Mouse (Mus musculus) myocyte (in vitro differentiated cells): ENCODE measurements at regions not wholly inside any gene's neighbourhood (a gene's known extent, or its start where the extent isn't known, plus 50 kb on each side); places are given as distances from the start of the nearest gene placed in this dataset.
A peak's percentile ranks its signal among the peaks of the same experiment; 100 is the strongest.

Experiments
- H3K27me3 ChIP-seq: one replicate; pipeline ENCODE4 v1.6.1; 2011; ENCODE audit not compliant: control insufficient read depth, insufficient read depth, insufficient read length
- H3K36me3 ChIP-seq: one replicate; pipeline ENCODE4 v1.6.1; 2011; ENCODE audit not compliant: control insufficient read depth, insufficient read depth
- H3K4me2 ChIP-seq: one replicate; pipeline ENCODE4 v1.6.1; 2011; ENCODE audit warnings: low read depth, control low read depth
- H3K4me3 ChIP-seq: one replicate; pipeline ENCODE4 v1.5.1; 2011; ENCODE audit warnings: mild to moderate bottlenecking, control low read depth, moderate library complexity
- H3K79me2 ChIP-seq: one replicate; pipeline ENCODE4 v1.6.1; 2011; ENCODE audit not compliant: control insufficient read depth, insufficient read depth
- H3ac ChIP-seq: one replicate; pipeline ENCODE4 v1.6.1; 2011; ENCODE audit not compliant: control insufficient read depth, insufficient read length
- CEBPB ChIP-seq: IDR thresholded peaks from 2 replicates; pipeline ENCODE4 v1.6.1; 2011; ENCODE audit warnings: mild to moderate bottlenecking, moderate library complexity; ENCODE audit not compliant: poor library complexity, insufficient read depth, severe bottlenecking
- E2F4 ChIP-seq: IDR thresholded peaks from one replicate; pipeline ENCODE4 v1.6.1; 2011; ENCODE audit warnings: mild to moderate bottlenecking, control low read depth, moderate library complexity; ENCODE audit not compliant: insufficient read depth
- MAX ChIP-seq: IDR thresholded peaks from one replicate; pipeline ENCODE4 v1.6.1; 2011; ENCODE audit warnings: low read depth, mild to moderate bottlenecking, control low read depth
- MYOD1 ChIP-seq, 3 experiments: IDR thresholded peaks; one replicate each; pipeline ENCODE4 v1.6.1; 2011; ENCODE audit warnings: control low read depth in 2 of 3, low read depth in 2 of 3, mild to moderate bottlenecking in 2 of 3, moderate library complexity in 1 of 3; ENCODE audit not compliant: insufficient read length in 2 of 3, control insufficient read depth in 1 of 3
- MYOG ChIP-seq, 3 experiments: IDR thresholded peaks; one replicate each; pipeline ENCODE4 v1.6.1; 2011; ENCODE audit warnings: control low read depth in 2 of 3, low read depth in 2 of 3, mild to moderate bottlenecking in 2 of 3; ENCODE audit not compliant: insufficient read length in 2 of 3, control insufficient read depth in 1 of 3, insufficient read depth in 1 of 3
- POLR2A ChIP-seq: IDR thresholded peaks from one replicate; pipeline ENCODE4 v1.6.1; 2011; ENCODE audit warnings: low read depth, mild to moderate bottlenecking, control low read depth, moderate library complexity; ENCODE audit not compliant: insufficient read length
- POLR2AphosphoS2 ChIP-seq: IDR thresholded peaks from one replicate; pipeline ENCODE4 v1.6.1; 2011; ENCODE audit warnings: low read depth, control low read depth; ENCODE audit not compliant: insufficient read length
- REST ChIP-seq: IDR thresholded peaks from one replicate; pipeline ENCODE4 v1.6.1; 2011; ENCODE audit warnings: mild to moderate bottlenecking, control low read depth, moderate library complexity; ENCODE audit not compliant: insufficient read depth, insufficient read length
- SRF ChIP-seq: IDR thresholded peaks from one replicate; pipeline ENCODE4 v1.6.1; 2011; ENCODE audit warnings: low read depth; ENCODE audit not compliant: control insufficient read depth, insufficient read length
- TCF12 ChIP-seq: IDR thresholded peaks from one replicate; pipeline ENCODE4 v1.6.1; 2011; ENCODE audit warnings: mild to moderate bottlenecking, control low read depth; ENCODE audit not compliant: poor library complexity, insufficient read depth, severe bottlenecking
- TCF3 ChIP-seq: IDR thresholded peaks from one replicate; pipeline ENCODE4 v1.6.1; 2011; ENCODE audit warnings: low read depth, control low read depth; ENCODE audit not compliant: insufficient read length
- USF1 ChIP-seq: IDR thresholded peaks from one replicate; pipeline ENCODE4 v1.6.1; 2011; ENCODE audit warnings: low read depth, mild to moderate bottlenecking, control low read depth, moderate library complexity

DNA sequence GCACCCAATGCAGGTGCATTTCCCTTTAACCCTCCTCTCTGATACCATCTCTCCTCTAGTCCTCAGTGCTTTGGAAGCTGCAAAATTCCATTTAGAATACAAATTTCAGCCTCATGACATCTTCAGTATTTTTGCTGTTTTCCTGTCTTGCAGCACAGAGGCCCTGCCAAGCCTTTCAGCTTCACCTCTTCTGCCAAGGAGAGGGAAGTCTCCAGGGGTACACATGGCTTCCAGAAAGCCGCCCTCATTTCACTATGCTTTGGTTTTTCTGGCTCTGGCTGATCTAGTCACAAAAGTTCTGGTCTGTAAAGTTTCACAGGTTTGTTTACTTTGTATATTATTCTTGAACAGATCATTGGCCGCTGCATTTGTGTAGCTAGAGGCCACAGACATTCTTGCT lies 647.0 kb upstream of the Klhl29 start:
- no peaks in the 10 kb centered on the region for H3K27me3 ChIP-seq
- no peak overlapping the region for H3K4me3 ChIP-seq
- H3K4me2 ChIP-seq: no peak overlapping the region
- no peaks in the 10 kb centered on the region for H3K36me3 ChIP-seq
- H3K79me2 ChIP-seq: no peaks in the 10 kb centered on the region
- H3ac ChIP-seq: no peak overlapping the region
- TF ChIP-seq MYOG (IDR thresholded peaks at IDR 0.05; ENCODE audit: control insufficient read depth in 1 of 3, insufficient read depth in 1 of 3, insufficient read length in 2 of 3, low read depth in 2 of 3) (no peak), E2F4 (no peak), USF1 (no peak), MAX (no peak), REST (no peak), TCF12 (no peak)

DNA sequence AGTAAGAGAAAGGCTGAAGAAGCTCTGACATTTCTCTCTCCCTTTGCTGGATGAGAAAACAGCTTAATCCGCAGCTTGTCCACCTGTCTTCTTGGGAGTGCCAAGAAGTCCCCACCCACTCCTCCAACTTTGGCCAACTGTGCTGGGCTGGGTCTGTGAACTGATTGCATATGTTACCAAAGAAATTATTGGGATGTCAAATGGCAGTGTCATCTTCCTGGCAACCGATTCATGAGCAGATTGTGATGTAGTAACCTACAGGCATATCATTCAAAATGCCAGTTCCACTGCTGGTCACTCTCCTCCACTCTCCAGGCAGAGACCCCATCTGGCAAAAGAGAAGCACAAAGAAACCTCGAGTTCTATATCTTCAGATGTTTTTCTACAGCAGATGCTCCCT lies 625.5 kb upstream of the Klhl29 start:
- H3K4me3 ChIP-seq: no peak overlapping the region
- TF ChIP-seq MYOD1 (IDR thresholded peaks at IDR 0.05; ENCODE audit: control insufficient read depth in 1 of 3, insufficient read length in 2 of 3, low read depth in 2 of 3) (peak in 1 of 3 experiments; percentile 23), CEBPB (no peak)
- H3K4me2 ChIP-seq: no peak overlapping the region

DNA sequence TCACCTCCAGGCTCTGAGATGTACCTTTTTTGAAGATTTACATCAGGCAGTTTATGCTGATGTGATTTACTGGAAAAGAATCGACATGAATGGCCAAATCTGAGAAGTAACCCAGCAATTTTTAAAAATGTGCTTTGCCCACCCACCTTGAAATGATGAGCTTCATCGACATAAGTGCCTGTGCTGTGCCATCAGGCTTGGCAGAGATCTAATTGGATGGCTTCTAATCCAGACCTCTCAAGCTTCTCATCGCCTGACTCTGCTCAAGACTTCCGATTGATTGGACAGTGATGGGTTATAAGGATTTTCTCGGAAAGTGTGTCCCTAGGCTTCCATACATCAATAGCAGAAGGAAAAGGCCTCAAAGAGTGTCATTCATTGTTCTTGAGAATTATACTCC lies 621.9 kb upstream of the Klhl29 start:
- H3K4me3 ChIP-seq: no peak overlapping the region
- H3K4me2 ChIP-seq: no peak overlapping the region
- H3K27me3 ChIP-seq: no peaks in the 10 kb centered on the region
- H3K36me3 ChIP-seq: no peaks in the 10 kb centered on the region
- no peak overlapping the region for H3ac ChIP-seq
- TF ChIP-seq E2F4: no peak
- no peak for TF ChIP-seq CEBPB
- TF ChIP-seq TCF3: no peak
- no peak for TF ChIP-seq TCF12
- no peak for TF ChIP-seq MAX
- no peak for TF ChIP-seq USF1
- no peak for TF ChIP-seq SRF
- TF ChIP-seq POLR2A: no peak
- no peak for TF ChIP-seq MYOD1 (IDR thresholded peaks at IDR 0.05; ENCODE audit: control insufficient read depth in 1 of 3, insufficient read length in 2 of 3, low read depth in 2 of 3)
- no peak for TF ChIP-seq POLR2AphosphoS2
- no peak for TF ChIP-seq MYOG (IDR thresholded peaks at IDR 0.05; ENCODE audit: control insufficient read depth in 1 of 3, insufficient read depth in 1 of 3, insufficient read length in 2 of 3, low read depth in 2 of 3)
- no peak for TF ChIP-seq REST
- H3K79me2 ChIP-seq: no peaks in the 10 kb centered on the region

More for the DNA sequence above, 625.5 kb upstream of the Klhl29 start:
- Histone ChIP-seq H3K79me2 (no peaks in the 10 kb centered on the region), H3ac (no peak overlapping the region), H3K36me3 (no peaks in the 10 kb centered on the region), H3K27me3 (no peaks in the 10 kb centered on the region)

DNA sequence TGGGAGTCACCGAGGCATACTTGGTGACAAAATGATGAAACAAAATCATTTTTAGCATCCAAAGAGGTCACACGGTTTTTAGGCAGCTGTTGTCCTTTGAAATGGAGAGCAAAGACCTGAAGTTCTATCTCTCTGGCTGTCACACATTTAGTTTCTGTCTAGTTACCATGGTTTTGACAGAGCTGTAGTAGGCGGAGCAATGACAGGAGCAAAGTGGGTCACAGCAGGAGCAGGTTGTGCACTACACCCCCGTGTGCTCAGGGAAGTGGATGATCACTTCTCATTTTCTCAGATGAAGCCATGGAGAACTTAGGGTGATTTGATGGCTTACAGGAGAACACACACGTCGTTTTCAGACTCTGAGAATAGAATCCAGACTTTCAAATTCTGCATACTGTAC lies 621.2 kb upstream of the Klhl29 start:
- no peaks in the 10 kb centered on the region for H3K36me3 ChIP-seq
- no peak for TF ChIP-seq USF1
- no peak for TF ChIP-seq POLR2A
- no peak for TF ChIP-seq MYOD1 (IDR thresholded peaks at IDR 0.05; ENCODE audit: control insufficient read depth in 1 of 3, insufficient read length in 2 of 3, low read depth in 2 of 3)
- no peak for TF ChIP-seq CEBPB
- no peak for TF ChIP-seq E2F4
- no peak for TF ChIP-seq POLR2AphosphoS2
- no peak for TF ChIP-seq TCF3
- TF ChIP-seq MAX: no peak
- no peak for TF ChIP-seq MYOG (IDR thresholded peaks at IDR 0.05; ENCODE audit: control insufficient read depth in 1 of 3, insufficient read depth in 1 of 3, insufficient read length in 2 of 3, low read depth in 2 of 3)
- no peak for TF ChIP-seq SRF
- TF ChIP-seq TCF12: no peak
- no peak for TF ChIP-seq REST
- H3K27me3 ChIP-seq: no peaks in the 10 kb centered on the region
- no peak overlapping the region for H3K4me3 ChIP-seq
- no peak overlapping the region for H3ac ChIP-seq
- H3K79me2 ChIP-seq: no peaks in the 10 kb centered on the region
- no peak overlapping the region for H3K4me2 ChIP-seq

DNA sequence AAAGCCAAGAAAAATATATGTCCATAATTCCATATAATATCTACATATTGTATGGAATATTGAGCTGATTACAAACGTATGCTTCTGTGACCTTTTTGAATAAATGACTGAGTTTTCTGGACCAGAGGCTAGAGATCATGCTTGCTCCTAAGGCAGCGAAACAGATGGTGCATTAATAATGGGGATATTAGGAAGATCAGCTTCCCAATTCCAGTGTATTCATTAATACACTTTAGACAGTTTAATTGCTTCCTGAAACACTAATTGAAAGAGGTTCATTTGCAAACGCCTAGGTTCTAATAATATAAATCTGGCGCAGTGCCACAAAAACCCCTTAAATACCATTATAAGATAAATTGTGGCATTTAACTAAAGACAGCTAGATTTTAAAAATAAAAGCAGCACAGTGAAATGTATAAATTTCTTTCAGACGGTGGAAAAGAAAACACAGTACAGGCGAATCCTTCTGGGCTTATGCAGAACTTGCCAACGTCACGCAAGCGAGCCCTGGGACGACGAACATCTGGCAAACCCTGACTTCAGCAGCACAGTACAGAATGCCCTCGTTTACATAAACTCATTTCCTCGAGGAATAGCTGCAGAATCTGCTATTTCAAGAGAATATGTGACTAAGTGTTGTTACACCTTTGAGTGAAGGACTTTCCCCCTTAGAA lies 608.6 kb upstream of the Klhl29 start:
- no peaks in the 10 kb centered on the region for H3K36me3 ChIP-seq
- no peak overlapping the region for H3K4me3 ChIP-seq
- TF ChIP-seq TCF3 (no peak), SRF (no peak), REST (no peak), MAX (no peak), CEBPB (no peak), TCF12 (no peak), E2F4 (no peak), POLR2A (no peak), USF1 (no peak), MYOG (IDR thresholded peaks at IDR 0.05; ENCODE audit: control insufficient read depth in 1 of 3, insufficient read depth in 1 of 3, insufficient read length in 2 of 3, low read depth in 2 of 3) (no peak), POLR2AphosphoS2 (no peak), MYOD1 (IDR thresholded peaks at IDR 0.05; ENCODE audit: control insufficient read depth in 1 of 3, insufficient read length in 2 of 3, low read depth in 2 of 3) (no peak)
- H3K79me2 ChIP-seq: no peaks in the 10 kb centered on the region
- H3K27me3 ChIP-seq: no peaks in the 10 kb centered on the region
- H3ac ChIP-seq: no peak overlapping the region
- H3K4me2 ChIP-seq: no peak overlapping the region
